Mouse (Mus musculus) gastrocnemius, postnatal 4 days (tissue): Measurements from ENCODE around the gene Ncln. TPM values are rescaled to one million over a fixed set of nuclear protein-coding genes. Genes with fewer than 3 reads are reported as not detected.

Experiments used
- microRNA-seq: library from miRNA; unstranded; fragments of <30 nt; microRNA quantifications from one replicate; pipeline ENCODE4 v1.2.0, GENCODE M21; 2021
- total RNA-seq, 2 experiments: library from RNA; stranded (reverse); gene quantifications; 2 replicates each; pipeline ENCODE4 v1.2.3; 2021

Gene Ncln
- total RNA-seq, 2 experiments from 2014 or later, result 59.3 to 61.3 TPM

Small RNA genes within 50 kb of the gene (microRNA-seq; reads per million reads assigned to microRNA genes)
- not detected for gene Gm25595

Other genes with a start within 250 kb of the Ncln start
- under 1 TPM; 0.34 to 0.78 TPM for gene Matk, start 243.5 kb downstream of the Ncln start, total RNA-seq
- 10 to 100 TPM; 90.0 to 97.6 TPM for gene Mrpl54, start 229.5 kb downstream of the Ncln start, total RNA-seq
- 10 to 100 TPM; 49.2 to 50.2 TPM for gene Apba3, start 229.4 kb downstream of the Ncln start, total RNA-seq
- gene Tjp3, start 204.8 kb downstream of the Ncln start, total RNA-seq, result under 1 TPM; 0.25 to 0.44 TPM
- gene Pip5k1c, start 203.4 kb downstream of the Ncln start, total RNA-seq, result 10 to 100 TPM; 35.8 TPM
- 10 to 100 TPM; 17.8 to 18.3 TPM for gene Cactin, start 175.3 kb downstream of the Ncln start, total RNA-seq
- 1 to 10 TPM; 4.8 to 5.8 TPM for gene Tbxa2r, start 167.7 kb downstream of the Ncln start, total RNA-seq
- gene Gipc3, start 153.1 kb downstream of the Ncln start, total RNA-seq, result under 1 TPM; 0.66 to 0.86 TPM
- gene Hmg20b, start 145.9 kb downstream of the Ncln start, total RNA-seq, result 10 to 100 TPM; 46.2 to 58.6 TPM
- 1 to 10 TPM; 8.6 to 9.9 TPM for gene Mfsd12, start 138.9 kb downstream of the Ncln start, total RNA-seq
- gene 4930404N11Rik, start 130.6 kb downstream of the Ncln start, total RNA-seq, result 1 to 10 TPM; 1.7 to 1.8 TPM
- gene Fzr1, start 117.9 kb downstream of the Ncln start, total RNA-seq, result 10 to 100 TPM; 32.2 to 33.5 TPM
- 10 to 100 TPM; 48.1 to 48.5 TPM for gene Dohh, start 112.0 kb downstream of the Ncln start, total RNA-seq
- 1 to 10 TPM in 1 of 2 experiments, under 1 TPM in 1; 0.70 to 1.5 TPM for gene Gm48551, start 111.9 kb downstream of the Ncln start, total RNA-seq
- 1 to 10 TPM; 1.3 to 2.0 TPM for gene Gm48552, start 107.4 kb downstream of the Ncln start, total RNA-seq
- gene Smim24, start 103.3 kb downstream of the Ncln start, total RNA-seq, result under 1 TPM; 0.91 to 0.98 TPM
- 100 to 1,000 TPM; 274 to 335 TPM for gene Nfic, start 40.8 kb downstream of the Ncln start, total RNA-seq
- gene Celf5, start 13.7 kb downstream of the Ncln start, total RNA-seq, result under 1 TPM; 0.47 to 0.52 TPM
- under 1 TPM; 0.37 to 0.54 TPM for gene S1pr4, start 3.7 kb upstream of the Ncln start, total RNA-seq
- 1 to 10 TPM; 1.1 to 1.8 TPM for gene Gna15, start 27.8 kb upstream of the Ncln start, total RNA-seq
- gene Gna11, start 48.8 kb upstream of the Ncln start, total RNA-seq, result 10 to 100 TPM; 56.8 to 59.5 TPM
- gene Aes, start 63.1 kb upstream of the Ncln start, total RNA-seq, result 100 to 1,000 TPM; 537 to 620 TPM
- gene Tle2, start 78.2 kb upstream of the Ncln start, total RNA-seq, result 10 to 100 TPM in 1 of 2 experiments, 1 to 10 TPM in 1; 7.8 to 10.5 TPM
- gene Tle6, start 104.7 kb upstream of the Ncln start, total RNA-seq, result 1 to 10 TPM; 5.2 to 6.6 TPM
- gene BC025920, start 109.9 kb upstream of the Ncln start, total RNA-seq, result 1 to 10 TPM; 1.2 to 1.7 TPM
- gene Sirt6, start 131.4 kb upstream of the Ncln start, total RNA-seq, result 10 to 100 TPM; 13.6 to 18.2 TPM
- 10 to 100 TPM; 16.0 to 17.7 TPM for gene Ankrd24, start 132.1 kb upstream of the Ncln start, total RNA-seq
- gene Gm10778, start 152.7 kb upstream of the Ncln start, total RNA-seq, result 1 to 10 TPM; 2.6 to 3.1 TPM
- gene Zfp433, start 208.4 kb upstream of the Ncln start, total RNA-seq, result 1 to 10 TPM; 4.7 to 4.9 TPM